Mouse (Mus musculus) lung, postnatal 0 days (tissue): Measurements from ENCODE around the gene S100a11.
A peak's percentile ranks its signal among the peaks of the same experiment; 100 is the strongest.

ENCODE experiments used
- CTCF ChIP-seq: IDR thresholded peaks from 2 replicates; pipeline ENCODE4 v1.5.1; 2016; ENCODE audit warnings: antibody characterized with exemption, mild to moderate bottlenecking
- EP300 ChIP-seq: IDR thresholded peaks from 2 replicates; pipeline ENCODE4 v1.6.1; 2016; ENCODE audit warnings: antibody characterized with exemption, mild to moderate bottlenecking, control low read depth

- TF ChIP-seq CTCF (no peak), EP300 (peak; percentile 72)
These were observed 48.2 kb downstream of the S100a11 start for GRCm38 (mm10) chr3:93568428-93569040.
